Mouse (Mus musculus) heart, postnatal 0 days (tissue): Measurements from ENCODE around the gene Rgs18. TPM values are rescaled to one million over a fixed set of nuclear protein-coding genes. Genes with fewer than 3 reads are reported as not detected.

Experiments
- ATAC-seq: fragments of 200-750 bp; cut with Nextera tagmentation; 2 replicates; pipeline ENCODE4 v1.8.0; 2017; ENCODE audit warnings: low read depth, moderate number of reproducible peaks, moderate library complexity; ENCODE audit not compliant: insufficient read depth
- DNase-seq: peaks from one replicate; pipeline ENCODE4 v3.0.0-alpha.2; 2016; ENCODE audit warnings: low spot score
- H3K27ac ChIP-seq: fragments of 300-500 bp; sonication (generic); 2 replicates; pipeline ENCODE4 v1.5.1; 2014; ENCODE audit warnings: low read depth, mild to moderate bottlenecking
- H3K27me3 ChIP-seq: fragments of 300-500 bp; sonication (generic); 2 replicates; pipeline ENCODE4 v1.6.1; 2014; ENCODE audit warnings: low read length, mixed read lengths; ENCODE audit not compliant: control insufficient read depth, insufficient read depth
- H3K36me3 ChIP-seq: fragments of 300-500 bp; sonication (generic); replicated peaks from 2 replicates; pipeline ENCODE4 v1.6.1; 2014; ENCODE audit warnings: low read length, mixed read lengths; ENCODE audit not compliant: control insufficient read depth, insufficient read depth
- H3K4me1 ChIP-seq: fragments of 300-500 bp; sonication (generic); 2 replicates; pipeline ENCODE4 v1.6.1; 2014; ENCODE audit warnings: antibody characterized with exemption; ENCODE audit not compliant: control insufficient read depth, insufficient read depth
- H3K4me2 ChIP-seq: fragments of 300-500 bp; sonication (generic); 2 replicates; pipeline ENCODE4 v1.6.1; 2014; ENCODE audit warnings: low read depth, mild to moderate bottlenecking, low read length, moderate library complexity
- H3K4me3 ChIP-seq: fragments of 300-500 bp; sonication (generic); 2 replicates; pipeline ENCODE4 v1.5.1; 2014; ENCODE audit warnings: low read depth, low read length
- H3K9ac ChIP-seq: fragments of 300-500 bp; sonication (generic); replicated peaks from 2 replicates; pipeline ENCODE4 v1.6.1; 2014; ENCODE audit warnings: low read depth, low read length, mixed read lengths
- H3K9me3 ChIP-seq: fragments of 300-500 bp; sonication (generic); replicated peaks from 2 replicates; pipeline ENCODE4 v1.6.1; 2016; ENCODE audit warnings: low read length; ENCODE audit not compliant: control insufficient read depth
- CTCF ChIP-seq: IDR thresholded peaks from 2 replicates; pipeline ENCODE4 v1.5.1; 2016; ENCODE audit warnings: antibody characterized with exemption, control low read depth, low read depth
- EP300 ChIP-seq: IDR thresholded peaks from 2 replicates; pipeline ENCODE4 v1.6.1; 2016; ENCODE audit warnings: antibody characterized with exemption, low read depth
- WGBS: fragments of 180-500 bp; shearing (Covaris S2); extraction: QIAGEN DNeasy Blood & Tissue Kit; methylation state at CpG from one replicate; pipeline ENCODE4 v1.1.7; 2014; 5-methylcytosine and 5-hydroxymethylcytosine counted together
- polyA plus RNA-seq: library from polyadenylated mRNA; unstranded; fragments of >200 nt; fragmentation: Nextera tagmentation; extraction: Ambion mirVana; gene quantifications from 2 replicates; pipeline ENCODE4 v1.2.1, GENCODE M21; 2015
- total RNA-seq: library from RNA; depleted of rRNA; stranded (reverse); fragments of >200 nt; gene quantifications from 2 replicates; pipeline ENCODE4 v1.2.3, GENCODE M21; 2014; ENCODE audit warnings: low replicate concordance; rRNA removed

The Rgs18 gene
- total and polyA plus RNA-seq, 2 experiments from 2014 or later, result 0.53 TPM; not detected in 1

DNA sequence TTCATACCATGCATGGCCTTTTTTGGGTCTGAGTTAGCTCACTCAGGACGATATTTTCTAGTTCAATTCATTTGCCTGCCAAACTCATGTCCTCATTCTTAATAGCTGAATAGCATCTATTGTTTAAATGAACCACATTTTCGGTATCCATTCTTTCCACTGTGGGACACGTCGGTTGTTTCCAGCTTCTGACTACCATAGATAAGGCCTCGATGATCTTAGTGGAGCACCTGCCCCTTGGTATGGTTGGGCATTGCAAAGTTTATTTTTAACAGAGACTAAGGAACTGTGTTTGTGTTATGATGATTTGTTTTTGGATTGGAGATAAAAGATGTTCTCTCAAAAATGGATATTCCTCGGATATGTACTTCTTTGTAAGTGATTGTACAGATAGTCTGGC is 37.5 kb downstream of the Rgs18 start:
- no peaks in the 10 kb centered on the region for H3K36me3 ChIP-seq
- DNase-seq (no peak), ATAC-seq (no peak)
- no peaks in the 10 kb centered on the region for H3K4me1 ChIP-seq
- H3K9ac ChIP-seq, result no peak overlapping the region
- no peak for TF ChIP-seq EP300
- TF ChIP-seq CTCF, result no peak
- H3K4me2 ChIP-seq, result no peak overlapping the region
- H3K9me3 ChIP-seq, result no peaks in the 10 kb centered on the region
- 65% methylated on average over 6 of the region's 6 CpGs for WGBS
- H3K4me3 ChIP-seq, result no peak overlapping the region
- H3K27me3 ChIP-seq, result no peaks in the 10 kb centered on the region
- H3K27ac ChIP-seq, result no peak overlapping the region

- 72% methylated on average over 4 of the region's 4 CpGs for WGBS
Observed at GRCm38 (mm10) chr1:144720736-144721135, 54.5 kb downstream of the Rgs18 start.

GRCm38 (mm10) chr1:144704373-144704772 is 70.9 kb downstream of the Rgs18 start:
- H3K4me2 ChIP-seq, result no peak overlapping the region
- no peak overlapping the region for H3K9ac ChIP-seq
- no peaks in the 10 kb centered on the region for H3K9me3 ChIP-seq
- no peaks in the 10 kb centered on the region for H3K27me3 ChIP-seq
- H3K36me3 ChIP-seq, result no peaks in the 10 kb centered on the region
- H3K4me1 ChIP-seq, result no peaks in the 10 kb centered on the region; the same call in 1 of the 2 replicates
- no peak overlapping the region for H3K27ac ChIP-seq
- ATAC-seq, result no peak
- no peak for DNase-seq
- TF ChIP-seq CTCF, result no peak
- TF ChIP-seq EP300, result no peak
- H3K4me3 ChIP-seq, result no peak overlapping the region
- WGBS, result 49% methylated on average over 2 of the region's 2 CpGs

More at GRCm38 (mm10) chr1:144720736-144721135, 54.5 kb downstream of the Rgs18 start:
- Histone ChIP-seq H3K27me3 (no peaks in the 10 kb centered on the region), H3K4me2 (no peak overlapping the region), H3K9ac (no peak overlapping the region), H3K9me3 (no peaks in the 10 kb centered on the region), H3K4me3 (no peak overlapping the region), H3K4me1 (no peaks in the 10 kb centered on the region), H3K27ac (no peak overlapping the region), H3K36me3 (no peaks in the 10 kb centered on the region)
- TF ChIP-seq EP300 (no peak), CTCF (no peak)
- ATAC-seq (no peak), DNase-seq (no peak)

Other genes starting within 250 kb of the Rgs18 start
- not detected in 2 replicates for gene Rgs21, start 207.8 kb downstream of the Rgs18 start, total RNA-seq
- not detected in 2 replicates for gene Rgs21, start 207.8 kb downstream of the Rgs18 start, polyA plus RNA-seq